Mouse (Mus musculus): ENCODE results near the gene Gper1. TPM values are rescaled to one million over a fixed set of nuclear protein-coding genes. Genes with fewer than 3 reads are reported as not detected.

The Gper1 gene
- total and polyA plus RNA-seq, 3 experiments: 3.4 to 6.4 (median 5.2) TPM

GRCm38 (mm10) chr5:139445258-139445657, 22.3 kb downstream of the Gper1 start:
- DNase-seq: peak; percentile 22

GRCm38 (mm10) chr5:139448025-139448424, 25.1 kb downstream of the Gper1 start:
- DNase-seq: no peak

GRCm38 (mm10) chr5:139449161-139449791, 26.3 kb downstream of the Gper1 start:
- DNase-seq: peak; percentile 74

- no peak for DNase-seq
Observed at GRCm38 (mm10) chr5:139449926-139450325, 27.0 kb downstream of the Gper1 start.

- no peak for DNase-seq
Observed at GRCm38 (mm10) chr5:139453031-139453430, 30.1 kb downstream of the Gper1 start.

- no peak for DNase-seq
Observed at GRCm38 (mm10) chr5:139455166-139455565, 32.2 kb downstream of the Gper1 start.

- DNase-seq: no peak
Observed at GRCm38 (mm10) chr5:139457241-139457640, 34.3 kb downstream of the Gper1 start.

GRCm38 (mm10) chr5:139459938-139460337, 37.0 kb downstream of the Gper1 start:
- DNase-seq: no peak

- DNase-seq: peak; percentile 99
Observed at GRCm38 (mm10) chr5:139460384-139461067, 37.6 kb downstream of the Gper1 start, which contains the start of gene 3110082I17Rik. 3110082I17Rik (minus strand) TSS chr5:139460527.

- peak; percentile 63 for DNase-seq
Observed at GRCm38 (mm10) chr5:139464874-139465273, 41.9 kb downstream of the Gper1 start.

- DNase-seq: no peak
Observed at GRCm38 (mm10) chr5:139466373-139466772, 43.4 kb downstream of the Gper1 start.

- no peak for DNase-seq
Observed at GRCm38 (mm10) chr5:139466801-139467200, 43.9 kb downstream of the Gper1 start.

GRCm38 (mm10) chr5:139467998-139468397, 45.0 kb downstream of the Gper1 start:
- peak; percentile 75 for DNase-seq

- no peak for DNase-seq
Observed at GRCm38 (mm10) chr5:139474741-139475140, 51.8 kb downstream of the Gper1 start.

Other genes starting within 250 kb of the Gper1 start
- 10 to 100 TPM; 74.4 to 93.7 TPM for gene Sun1, start 222.5 kb upstream of the Gper1 start, total RNA-seq (2021)
- gene Sun1, start 222.5 kb upstream of the Gper1 start, polyA plus RNA-seq (2012; rRNA removed): 44.5 and 61.5 TPM in 2 replicates
- 10 to 100 TPM; 68.8 to 91.5 TPM for gene Get4, start 170.8 kb upstream of the Gper1 start, total RNA-seq (2021)
- 219 and 241 TPM in 2 replicates for gene Get4, start 170.8 kb upstream of the Gper1 start, polyA plus RNA-seq (2012; rRNA removed)
- gene Adap1, start 97.5 kb upstream of the Gper1 start, total RNA-seq (2021): 1 to 10 TPM; 4.9 to 5.0 TPM
- 8.6 and 10.5 TPM in 2 replicates for gene Adap1, start 97.5 kb upstream of the Gper1 start, polyA plus RNA-seq (2012; rRNA removed)
- gene Cox19, start 71.7 kb upstream of the Gper1 start, total RNA-seq (2021): 10 to 100 TPM; 81.2 to 85.7 TPM
- 97.6 and 107 TPM in 2 replicates for gene Cox19, start 71.7 kb upstream of the Gper1 start, polyA plus RNA-seq (2012; rRNA removed)
- not detected for gene Cyp2w1, start 70.5 kb upstream of the Gper1 start, total RNA-seq (2021)
- not detected in 2 replicates for gene Cyp2w1, start 70.5 kb upstream of the Gper1 start, polyA plus RNA-seq (2012; rRNA removed)
- gene Gpr146, start 45.5 kb upstream of the Gper1 start, total RNA-seq (2021): 10 to 100 TPM in 1 of 2 experiments, 1 to 10 TPM in 1; 9.2 to 21.2 TPM
- gene Gpr146, start 45.5 kb upstream of the Gper1 start, polyA plus RNA-seq (2012; rRNA removed): 31.4 and 33.8 TPM in 2 replicates
- 1 to 10 TPM in 1 of 2 experiments, under 1 TPM in 1; 0.46 to 1.3 TPM for gene C130050O18Rik, start 17.9 kb upstream of the Gper1 start, total RNA-seq (2021)
- gene C130050O18Rik, start 17.9 kb upstream of the Gper1 start, polyA plus RNA-seq (2012; rRNA removed): 1.7 and 1.9 TPM in 2 replicates
- gene 3110082I17Rik, start 37.4 kb downstream of the Gper1 start, total RNA-seq (2021): 10 to 100 TPM in 1 of 2 experiments, 1 to 10 TPM in 1; 8.6 to 14.8 TPM
- 9.8 and 10.6 TPM in 2 replicates for gene 3110082I17Rik, start 37.4 kb downstream of the Gper1 start, polyA plus RNA-seq (2012; rRNA removed)
- gene Zfand2a, start 61.4 kb downstream of the Gper1 start, total RNA-seq (2021): 10 to 100 TPM; 27.5 to 44.8 TPM
- gene Zfand2a, start 61.4 kb downstream of the Gper1 start, polyA plus RNA-seq (2012; rRNA removed): 11.5 and 14.8 TPM in 2 replicates
- not detected for gene Uncx, start 120.3 kb downstream of the Gper1 start, total RNA-seq (2021)
- gene Uncx, start 120.3 kb downstream of the Gper1 start, polyA plus RNA-seq (2012; rRNA removed): 0.04 TPM in 1 of 2 replicates, not detected in the other